ENCODE assay signal across 8 mouse cellular contexts in genomic region chr17:30612075-30612859, GRCm38 (mm10). TPM values are rescaled to one million over a fixed set of nuclear protein-coding genes. Genes with fewer than 3 reads are reported as not detected.
DNase-seq lines count a peak whose midpoint lies in the region; ATAC-seq and TF ChIP-seq lines count a peak whose summit lies in the region.

No protein-coding gene starts in this region.

- peaks cover 11% of the 10 kb centered on the region for H3K27me3 ChIP-seq in E14TG2a.4 (ENCODE audit: insufficient read depth, low read length)
- H3K27me3 ChIP-seq in forebrain, embryonic 13.5 days, result no peaks in the 10 kb centered on the region
- H3K27me3 ChIP-seq in liver, postnatal 0 days (ENCODE audit: insufficient read depth, low read length), result no peaks in the 10 kb centered on the region
- no peaks in the 10 kb centered on the region for H3K27me3 ChIP-seq in neural tube, embryonic 14.5 days (ENCODE audit: control insufficient read depth, insufficient read depth, low read length)

- peaks cover 11% of the 10 kb centered on the region; the same call in 1 of the 2 replicates for H3K36me3 ChIP-seq in E14TG2a.4 (ENCODE audit: insufficient read depth, low read length)
- H3K36me3 ChIP-seq in forebrain, embryonic 13.5 days (ENCODE audit: poor library complexity, severe bottlenecking), result no peaks in the 10 kb centered on the region
- 0 out of 2 replicates have a peak, but pooled peaks cover 3% of the 10 kb centered on the region for H3K36me3 ChIP-seq in liver, postnatal 0 days (replicated peaks; ENCODE audit: insufficient read depth, low read length)
- no peaks in the 10 kb centered on the region for H3K36me3 ChIP-seq in neural tube, embryonic 14.5 days (ENCODE audit: control insufficient read depth, insufficient read depth, low read length)

- no peak for TF ChIP-seq CTCF in E14TG2a.4 (conservative IDR thresholded peaks at IDR 0.05; ENCODE audit: low read length)
- TF ChIP-seq CTCF in liver, postnatal 0 days (IDR thresholded peaks at IDR 0.05; ENCODE audit: low read depth), result peak; percentile 42

- intact Hi-C loops in heart, postnatal 10 days (cut with DNase I), result loop anchor here (1.0 kb wide), 1 partner anchor 36 kb away; the partner anchor contains the start of gene Btbd9

- H3K27ac ChIP-seq in forebrain, embryonic 13.5 days, result peak overlapping the region; percentile 70
- peak overlapping the region; percentile 97 for H3K27ac ChIP-seq in liver, postnatal 0 days (ENCODE audit: low read depth)
- H3K27ac ChIP-seq in neural tube, embryonic 14.5 days (ENCODE audit: low read depth, low read length), result peak overlapping the region; percentile 78

- H3K9ac ChIP-seq in forebrain, embryonic 13.5 days, result peak overlapping the region; percentile 83
- H3K9ac ChIP-seq in liver, postnatal 0 days (replicated peaks), result peak overlapping the region; percentile 96
- peak overlapping the region; percentile 71 for H3K9ac ChIP-seq in neural tube, embryonic 14.5 days (replicated peaks; ENCODE audit: low read depth, low read length)

- no peak for TF ChIP-seq EP300 in liver, postnatal 0 days (IDR thresholded peaks at IDR 0.05; ENCODE audit: low read depth)

- peak; percentile 100 for DNase-seq in heart, postnatal 10 days
- DNase-seq in large intestine, adult 2 months (ENCODE audit: low read depth, low spot score), result peak; percentile 69
- peak; percentile 98 for DNase-seq in liver, postnatal 0 days
- peak; percentile 100 for DNase-seq in testis, postnatal 10 days (ENCODE audit: low spot score)

- peak overlapping the region; percentile 88 for H3K4me3 ChIP-seq in E14TG2a.4 (replicated peaks; ENCODE audit: low read length)
- H3K4me3 ChIP-seq in forebrain, embryonic 13.5 days, result peak overlapping the region; percentile 72
- H3K4me3 ChIP-seq in liver, postnatal 0 days (ENCODE audit: low read depth, low read length), result peak overlapping the region; percentile 77
- H3K4me3 ChIP-seq in neural tube, embryonic 14.5 days (ENCODE audit: low read depth, low read length), result peak overlapping the region; percentile 62

- ATAC-seq in cerebellum, adult (ENCODE audit: insufficient number of reproducible peaks, low FRiP score, low TSS enrichment), result peak; percentile 100
- peak; percentile 100 for ATAC-seq in forebrain, embryonic 13.5 days
- ATAC-seq in liver, postnatal 0 days, result peak; percentile 96
- peak; percentile 100 for ATAC-seq in neural tube, embryonic 14.5 days (ENCODE audit: low read depth)

- WGBS in forebrain, embryonic 13.5 days, result under 1% methylated on average over 34 of the region's 34 CpGs
- under 1% methylated on average over 34 of the region's 34 CpGs for WGBS in large intestine, adult 2 months
- 0% methylated on average over 34 of the region's 34 CpGs for WGBS in liver, postnatal 0 days (ENCODE audit: insufficient replicate concordance)
- WGBS in neural tube, embryonic 14.5 days, result under 1% methylated on average over 34 of the region's 34 CpGs

- H3K4me1 ChIP-seq in E14TG2a.4 (replicated peaks; ENCODE audit: low read depth, low read length), result peaks cover 49% of the 10 kb centered on the region
- peaks cover 32% of the 10 kb centered on the region for H3K4me1 ChIP-seq in forebrain, embryonic 13.5 days
- peaks cover 44% of the 10 kb centered on the region for H3K4me1 ChIP-seq in liver, postnatal 0 days (ENCODE audit: insufficient read depth)
- H3K4me1 ChIP-seq in neural tube, embryonic 14.5 days (ENCODE audit: control insufficient read depth, insufficient read depth, low read length), result peaks cover 14% of the 10 kb centered on the region; the same call in 1 of the 2 replicates

- no peaks in the 10 kb centered on the region for H3K9me3 ChIP-seq in E14TG2a.4 (ENCODE audit: low read length)
- H3K9me3 ChIP-seq in forebrain, embryonic 13.5 days (replicated peaks), result no peaks in the 10 kb centered on the region
- H3K9me3 ChIP-seq in liver, postnatal 0 days (ENCODE audit: low read length), result no peaks in the 10 kb centered on the region
- H3K9me3 ChIP-seq in neural tube, embryonic 14.5 days (ENCODE audit: control insufficient read depth, low read length), result no peaks in the 10 kb centered on the region

- H3K4me2 ChIP-seq in forebrain, embryonic 13.5 days, result peak overlapping the region; percentile 73
- peak overlapping the region; percentile 68 for H3K4me2 ChIP-seq in liver, postnatal 0 days (ENCODE audit: low read depth, low read length)
- H3K4me2 ChIP-seq in neural tube, embryonic 14.5 days (ENCODE audit: low read depth, low read length), result peak overlapping the region; percentile 63

RNA-seq across cellular contexts. Expression of gene Dnah8, which starts 11.9 kb away (rescaled TPM):
- polyA plus RNA-seq in forebrain, embryonic 13.5 days (2015; fragmentation: Nextera tagmentation; extraction: Ambion mirVana), result 0.84 and 0.85 TPM in 2 replicates
- 1 to 10 TPM; 3.0 to 3.8 TPM for total RNA-seq in heart, postnatal 10 days (2021)
- polyA plus RNA-seq in large intestine, adult 2 months (2012; rRNA removed), result 9.8 and 12.3 TPM in 2 replicates
- polyA plus RNA-seq in liver, postnatal 0 days (2015; fragmentation: Nextera tagmentation; extraction: Ambion mirVana), result 0.63 and 0.64 TPM in 2 replicates
- 3.9 and 5.5 TPM in 2 replicates for polyA plus RNA-seq in neural tube, embryonic 14.5 days (2014; fragmentation: Nextera tagmentation; extraction: Ambion mirVana)

RNA-seq across cellular contexts. Expression of gene Glo1, which starts 14.4 kb away (rescaled TPM):
- polyA plus RNA-seq in forebrain, embryonic 13.5 days (2015; fragmentation: Nextera tagmentation; extraction: Ambion mirVana), result 191 and 194 TPM in 2 replicates
- 100 to 1,000 TPM; 132 to 159 TPM for total RNA-seq in heart, postnatal 10 days (2021)
- 58.4 and 62.2 TPM in 2 replicates for polyA plus RNA-seq in large intestine, adult 2 months (2012; rRNA removed)
- 219 and 220 TPM in 2 replicates for polyA plus RNA-seq in liver, postnatal 0 days (2015; fragmentation: Nextera tagmentation; extraction: Ambion mirVana)
- 159 and 179 TPM in 2 replicates for polyA plus RNA-seq in neural tube, embryonic 14.5 days (2014; fragmentation: Nextera tagmentation; extraction: Ambion mirVana)

RNA-seq across cellular contexts. Expression of gene Btbd9, which starts 36.0 kb away (rescaled TPM):
- polyA plus RNA-seq in forebrain, embryonic 13.5 days (2015; fragmentation: Nextera tagmentation; extraction: Ambion mirVana), result 111 and 116 TPM in 2 replicates
- total RNA-seq in heart, postnatal 10 days (2021), result 10 to 100 TPM; 30.9 to 34.0 TPM
- 13.5 and 19.9 TPM in 2 replicates for polyA plus RNA-seq in large intestine, adult 2 months (2012; rRNA removed)
- polyA plus RNA-seq in liver, postnatal 0 days (2015; fragmentation: Nextera tagmentation; extraction: Ambion mirVana), result 16.5 and 17.2 TPM in 2 replicates
- polyA plus RNA-seq in neural tube, embryonic 14.5 days (2014; fragmentation: Nextera tagmentation; extraction: Ambion mirVana), result 127 and 130 TPM in 2 replicates

Comparison
In these comparisons a context has a peak if more than half of its experiments do, and no peak if none do; other contexts are left out.
1. Peak in every context shown above with its lines: DNase-seq, ATAC-seq, H3K4me3 ChIP-seq and H3K27ac ChIP-seq.